Mouse (Mus musculus) cortical plate, adult 2 months (tissue): ENCODE results near the gene Ptdss2. TPM values are rescaled to one million over a fixed set of nuclear protein-coding genes. Genes with fewer than 3 reads are reported as not detected.

Experiments used
- H3K27ac ChIP-seq: fragments of 200-500 bp; 2 replicates; pipeline ENCODE4 v1.5.1; 2012; ENCODE audit warnings: low read length, control low read depth, inconsistent platforms; ENCODE audit not compliant: insufficient read depth
- H3K4me1 ChIP-seq: fragments of 200-500 bp; 2 replicates; pipeline ENCODE4 v1.6.1; 2011; ENCODE audit warnings: low read length; ENCODE audit not compliant: control insufficient read depth, insufficient read depth
- H3K4me3 ChIP-seq: fragments of 200-500 bp; 2 replicates; pipeline ENCODE4 v1.5.1; 2011; ENCODE audit warnings: mild to moderate bottlenecking, low read length, control low read depth; ENCODE audit not compliant: insufficient read depth
- CTCF ChIP-seq: fragments of 200-500 bp; IDR thresholded peaks from 2 replicates; pipeline ENCODE4 v1.5.1; 2011; ENCODE audit warnings: mild to moderate bottlenecking, control low read depth, low read length; ENCODE audit not compliant: insufficient read depth; ENCODE audit errors: extremely low read depth
- POLR2A ChIP-seq: fragments of 200-500 bp; IDR thresholded peaks from 2 replicates; pipeline ENCODE4 v1.6.1; 2011; ENCODE audit warnings: mild to moderate bottlenecking, low read length, control low read depth; ENCODE audit not compliant: insufficient read depth; ENCODE audit errors: extremely low read depth
- polyA plus RNA-seq: library from polyadenylated mRNA; depleted of rRNA; stranded (reverse); fragments of >200 nt; gene quantifications from 2 replicates; pipeline ENCODE4 v1.2.3, GENCODE M21; 2012

Gene Ptdss2
- polyA plus RNA-seq, 1 experiment, result 58.9 TPM

- no peak overlapping the region for H3K4me3 ChIP-seq
- TF ChIP-seq CTCF (no peak), POLR2A (no peak)
- no peak overlapping the region for H3K27ac ChIP-seq
- H3K4me1 ChIP-seq, result peaks cover 3% of the 10 kb centered on the region
Observed at GRCm38 (mm10) chr7:141169300-141169699, 47.1 kb downstream of the Ptdss2 start.

GRCm38 (mm10) chr7:141169866-141170265, 47.7 kb downstream of the Ptdss2 start:
- H3K4me3 ChIP-seq, result no peak overlapping the region
- peaks cover 3% of the 10 kb centered on the region for H3K4me1 ChIP-seq
- TF ChIP-seq CTCF, result no peak
- TF ChIP-seq POLR2A, result no peak
- H3K27ac ChIP-seq, result no peak overlapping the region

GRCm38 (mm10) chr7:141172116-141173006, 50.2 kb downstream of the Ptdss2 start, which contains the start of gene Rnh1:
Gene Rnh1 (minus strand): TSS chr7:141172857.
- Histone ChIP-seq H3K4me1 (peaks cover 3% of the 10 kb centered on the region), H3K4me3 (peak within 1 kb of the TSS; percentile 58), H3K27ac (peak within 1 kb of the TSS; percentile 74)
- no peak for TF ChIP-seq CTCF
- TF ChIP-seq POLR2A, result peak; percentile 94

- no peak overlapping the region for H3K27ac ChIP-seq
- peak overlapping the region; percentile 58; the same call in 1 of the 2 replicates for H3K4me3 ChIP-seq
- TF ChIP-seq POLR2A, result no peak
- no peak for TF ChIP-seq CTCF
- H3K4me1 ChIP-seq, result peaks cover 3% of the 10 kb centered on the region
Observed at GRCm38 (mm10) chr7:141173323-141173850, 51.2 kb downstream of the Ptdss2 start.

GRCm38 (mm10) chr7:141175068-141175467, 52.9 kb downstream of the Ptdss2 start:
- peaks cover 3% of the 10 kb centered on the region for H3K4me1 ChIP-seq
- H3K4me3 ChIP-seq, result no peak overlapping the region
- TF ChIP-seq CTCF (no peak), POLR2A (no peak)
- no peak overlapping the region for H3K27ac ChIP-seq

GRCm38 (mm10) chr7:141176173-141176572, 54.0 kb downstream of the Ptdss2 start:
- Histone ChIP-seq H3K4me3 (no peak overlapping the region), H3K4me1 (peaks cover 3% of the 10 kb centered on the region), H3K27ac (no peak overlapping the region)
- TF ChIP-seq CTCF (peak; percentile 99), POLR2A (no peak)

GRCm38 (mm10) chr7:141188194-141188593, 66.0 kb downstream of the Ptdss2 start:
- Histone ChIP-seq H3K4me3 (no peak overlapping the region), H3K27ac (no peak overlapping the region), H3K4me1 (0 out of 2 replicates have a peak, but pooled peaks cover 2% of the 10 kb centered on the region)
- no peak for TF ChIP-seq CTCF
- no peak for TF ChIP-seq POLR2A

GRCm38 (mm10) chr7:141188733-141189132, 66.6 kb downstream of the Ptdss2 start:
- TF ChIP-seq CTCF (no peak), POLR2A (no peak)
- Histone ChIP-seq H3K4me1 (0 out of 2 replicates have a peak, but pooled peaks cover 2% of the 10 kb centered on the region), H3K4me3 (no peak overlapping the region), H3K27ac (no peak overlapping the region)

GRCm38 (mm10) chr7:141190220-141190619, 68.0 kb downstream of the Ptdss2 start:
- Histone ChIP-seq H3K27ac (no peak overlapping the region), H3K4me3 (no peak overlapping the region), H3K4me1 (0 out of 2 replicates have a peak, but pooled peaks cover 2% of the 10 kb centered on the region)
- TF ChIP-seq CTCF (no peak), POLR2A (no peak)
